Mouse (Mus musculus): ENCODE results near the gene Poc1a.

The Poc1a gene

DNA sequence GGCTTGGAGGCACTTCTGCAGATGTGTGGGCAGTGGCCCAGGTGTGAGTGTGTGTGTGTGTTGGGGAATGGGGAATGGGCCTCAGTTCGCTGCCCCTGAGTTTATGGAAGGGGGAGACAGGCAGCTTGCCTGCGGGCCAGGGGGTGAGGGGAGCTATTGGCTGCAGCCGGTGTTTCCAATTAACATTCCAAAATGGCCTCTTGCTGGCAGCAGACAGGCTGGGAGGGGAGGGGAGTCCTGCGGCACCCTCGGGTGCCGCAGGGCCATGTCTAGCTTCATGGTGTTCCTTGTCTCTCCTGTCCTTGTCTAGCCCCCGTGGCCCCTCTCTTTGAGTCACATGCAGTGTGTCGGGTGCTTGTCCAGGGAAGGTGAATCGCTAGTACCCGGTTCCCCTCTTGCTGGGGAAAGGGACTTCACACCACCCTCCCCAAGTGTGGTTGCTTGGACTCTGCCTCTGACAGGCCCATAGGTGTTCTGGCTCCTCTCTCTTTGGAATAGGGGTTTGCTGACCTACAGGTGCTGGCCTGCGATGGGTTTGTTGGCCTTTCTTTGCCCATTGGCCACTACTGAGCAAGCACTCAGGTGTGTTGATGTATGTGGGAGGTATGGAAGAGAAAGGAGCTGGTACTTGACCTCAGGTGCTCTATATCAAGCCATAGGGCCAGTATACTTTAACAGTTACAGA, 89.1 kb downstream of the Poc1a start:
- DNase-seq, result no peak

DNA sequence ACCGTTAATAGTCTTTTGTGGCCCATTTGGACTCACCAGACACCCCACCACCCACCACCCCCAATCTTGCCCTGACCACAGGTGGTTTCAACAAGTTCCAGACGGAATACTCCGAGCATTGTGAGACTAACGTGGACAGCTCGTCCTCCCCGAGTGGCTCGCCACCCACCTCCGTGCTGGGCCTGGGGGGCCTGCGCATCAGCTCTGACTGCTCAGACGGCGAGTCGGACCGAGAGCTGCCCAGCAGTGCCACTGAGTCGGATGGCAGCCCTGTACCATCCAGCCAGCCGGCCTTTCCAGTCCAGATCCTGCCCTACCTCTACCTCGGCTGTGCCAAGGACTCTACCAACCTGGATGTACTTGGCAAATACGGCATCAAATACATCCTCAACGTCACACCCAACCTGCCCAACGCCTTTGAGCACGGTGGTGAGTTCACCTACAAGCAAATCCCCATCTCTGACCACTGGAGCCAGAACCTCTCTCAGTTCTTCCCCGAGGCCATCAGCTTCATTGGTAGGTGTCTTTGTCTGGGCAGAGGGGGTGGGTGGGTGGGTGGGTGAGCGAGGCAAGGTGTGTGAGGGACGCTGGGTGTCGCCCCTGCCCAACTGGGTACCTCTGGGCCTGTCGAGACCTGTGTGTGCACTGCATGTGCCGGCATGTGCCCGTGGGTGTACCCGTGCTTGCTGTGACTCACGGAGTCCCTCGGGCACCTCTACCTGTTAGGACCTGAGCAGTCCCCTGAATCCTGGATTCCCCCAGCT, 89.9 kb downstream of the Poc1a start:
- no peak for DNase-seq

DNA sequence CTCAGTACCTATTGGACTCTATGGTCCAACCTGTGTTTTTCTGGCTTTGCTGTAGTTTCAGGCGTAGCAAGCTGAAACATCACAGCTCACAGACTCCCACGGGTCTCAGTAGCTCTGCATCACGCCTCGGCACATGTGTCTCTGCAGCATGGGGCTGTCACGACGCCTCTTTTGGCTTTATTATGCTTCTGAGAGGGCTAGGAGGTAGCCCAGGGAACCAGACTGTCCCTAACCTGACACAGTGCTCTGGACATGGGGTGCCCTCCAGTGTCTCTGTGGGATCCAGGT, 90.5 kb downstream of the Poc1a start:
- DNase-seq, result no peak

DNA sequence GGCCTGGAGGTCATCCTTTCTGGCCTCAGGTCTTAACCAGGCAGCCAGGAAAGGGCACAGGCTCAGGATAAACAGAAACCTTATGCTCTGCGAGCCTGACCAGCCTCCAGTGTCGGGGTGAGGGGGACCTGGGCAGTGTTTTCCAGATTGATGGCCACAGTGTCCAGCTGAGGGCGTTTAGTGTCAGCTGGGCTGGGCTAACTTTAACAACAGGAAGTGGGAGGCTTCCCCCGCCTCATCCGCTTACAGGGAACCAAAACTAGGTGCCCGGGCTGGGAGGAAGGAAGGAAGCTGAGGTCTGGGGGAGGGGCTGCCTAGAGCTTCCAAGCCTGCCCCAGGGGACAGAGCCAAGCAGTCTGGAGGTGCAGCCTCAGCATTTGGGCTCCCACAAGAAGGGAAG, 90.9 kb downstream of the Poc1a start:
- peak; percentile 66 for DNase-seq

GRCm38 (mm10) chr9:106372431-106373412, 91.9 kb downstream of the Poc1a start:
- DNase-seq, result no peak

DNA sequence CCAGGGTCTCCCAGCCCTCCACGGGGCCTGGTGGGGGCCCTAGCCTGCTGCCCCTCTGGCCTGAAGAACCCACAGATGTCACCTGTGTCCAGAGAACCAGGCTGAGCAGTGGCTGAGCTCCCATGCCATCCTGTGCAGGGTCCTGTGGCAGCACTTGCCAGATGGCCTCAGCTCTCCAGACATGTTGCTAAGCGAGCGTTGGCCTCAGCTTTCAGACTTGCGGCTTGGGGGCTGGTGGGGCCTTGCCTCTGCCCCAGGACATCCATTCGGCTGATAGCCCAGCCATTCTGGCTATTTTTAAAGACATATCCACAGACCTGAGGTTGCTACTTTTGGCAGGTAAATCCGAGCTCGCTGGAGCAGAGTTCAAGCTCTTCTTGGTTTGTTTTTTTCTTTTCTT, 93.1 kb downstream of the Poc1a start:
- no peak for DNase-seq

DNA sequence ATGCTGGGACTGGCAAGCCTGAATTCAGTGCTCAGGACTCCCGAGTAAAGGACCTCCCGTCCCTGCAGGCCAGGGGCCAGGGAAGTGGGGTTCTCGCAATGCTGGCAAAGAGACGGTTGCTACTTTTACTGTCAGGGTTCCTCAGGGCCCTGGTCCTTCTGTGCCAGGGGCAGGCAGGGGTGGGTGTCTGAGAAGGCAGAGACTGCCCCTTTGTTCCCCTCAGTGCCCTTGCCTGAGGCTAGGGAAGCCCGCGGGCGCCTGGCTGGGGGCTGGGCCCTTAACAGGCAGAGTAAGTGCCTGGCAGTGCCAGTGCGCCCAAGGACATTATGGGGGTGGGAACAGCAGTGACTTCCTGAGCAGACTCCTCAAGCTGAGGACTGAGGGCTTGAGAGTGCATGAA, 96.4 kb downstream of the Poc1a start:
- DNase-seq, result no peak

- no peak for DNase-seq
Observed at GRCm38 (mm10) chr9:106378045-106378444, 97.2 kb downstream of the Poc1a start.

- DNase-seq, result no peak
Observed at GRCm38 (mm10) chr9:106378753-106379152, 97.9 kb downstream of the Poc1a start.

GRCm38 (mm10) chr9:106386181-106386864, 105.5 kb downstream of the Poc1a start:
- no peak for DNase-seq

DNA sequence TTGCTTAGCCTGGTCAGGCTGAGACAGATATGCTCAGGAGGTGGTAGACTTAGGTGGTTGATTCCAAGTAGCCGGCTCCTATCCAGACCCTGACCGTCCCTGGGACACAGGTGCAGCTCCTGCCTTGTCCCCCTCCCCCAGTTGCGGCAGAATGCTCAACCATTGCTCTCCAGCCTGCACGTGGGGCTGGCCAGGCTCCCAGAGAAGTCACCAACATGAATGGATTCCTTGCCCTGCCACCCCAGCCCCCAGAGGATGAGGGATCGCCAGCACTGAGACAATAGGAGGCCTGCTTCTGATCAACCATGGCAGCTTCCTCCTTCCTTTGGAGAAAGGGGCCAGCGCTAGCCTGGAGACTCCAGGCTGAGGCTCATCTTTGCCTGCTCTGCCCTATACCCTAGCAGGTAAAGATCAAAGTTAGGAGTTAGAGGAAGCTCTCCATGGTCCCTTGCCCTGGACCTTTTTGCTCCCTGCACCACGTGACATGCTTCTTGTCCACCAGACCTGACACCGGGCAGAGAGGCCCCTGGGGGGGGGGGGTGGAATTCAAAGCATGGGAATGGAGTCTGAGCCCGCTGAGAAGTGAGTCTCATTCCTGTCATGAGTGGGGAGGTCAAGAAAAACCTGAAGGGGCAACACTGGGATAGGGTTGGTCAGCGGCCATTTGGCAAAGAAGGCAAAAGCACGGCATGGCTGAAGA, 112.1 kb downstream of the Poc1a start:
- no peak for DNase-seq

- no peak for DNase-seq
Observed at GRCm38 (mm10) chr9:106393548-106393947, 112.7 kb downstream of the Poc1a start.

GRCm38 (mm10) chr9:106394649-106395602, 114.1 kb downstream of the Poc1a start:
- peak; percentile 44 for DNase-seq

DNA sequence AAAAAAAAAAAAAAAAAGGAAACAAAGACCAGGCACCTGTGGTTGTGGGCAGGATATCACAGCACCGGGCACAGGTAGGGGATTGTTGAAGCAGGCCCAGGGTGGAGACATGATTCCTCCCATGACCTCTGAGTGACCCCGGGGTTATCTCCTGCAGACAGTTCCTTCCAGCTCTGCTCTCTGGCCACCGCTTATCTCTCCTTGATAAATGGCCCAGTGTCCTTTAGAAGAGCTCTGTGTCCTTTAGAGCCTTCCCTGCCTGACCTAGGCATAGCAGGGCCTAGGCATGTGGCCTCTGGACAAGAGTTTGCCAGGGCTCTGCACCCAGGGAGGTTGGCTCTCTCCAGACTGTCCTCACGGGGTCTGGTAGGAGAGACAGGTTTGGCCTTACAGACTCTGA, 116.9 kb downstream of the Poc1a start:
- DNase-seq, result peak; percentile 73

DNA sequence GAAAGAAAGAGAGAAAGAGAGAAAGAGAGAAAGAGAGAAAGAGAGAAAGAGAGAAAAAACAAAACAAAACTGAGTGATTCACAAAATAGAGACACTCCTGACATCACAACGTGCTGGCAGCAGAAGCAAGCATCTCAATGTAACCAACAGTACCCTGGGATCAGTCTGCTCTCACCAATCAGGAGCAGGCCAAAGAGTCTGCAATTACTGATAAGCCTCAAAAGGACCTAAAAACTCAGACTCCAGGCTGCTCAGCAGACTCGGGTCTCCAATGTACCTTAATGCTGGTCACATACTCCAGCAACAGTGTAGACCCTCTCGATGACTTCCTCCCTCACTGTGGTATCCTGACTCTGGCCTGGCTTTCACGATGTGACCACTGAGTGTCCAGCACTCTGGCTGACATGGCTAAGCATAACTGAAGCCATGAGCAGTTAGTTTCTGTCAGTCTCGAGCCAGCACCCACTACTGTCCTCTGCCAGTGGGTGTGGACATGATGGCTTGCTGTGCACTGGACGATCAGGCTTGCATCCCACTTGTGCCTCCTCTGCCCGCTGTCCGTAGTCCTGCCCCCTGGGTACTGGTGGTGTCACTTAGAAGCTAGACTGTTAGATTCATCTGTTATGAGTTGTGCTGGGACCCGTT, 117.9 kb downstream of the Poc1a start:
- peak; percentile 75 for DNase-seq

GRCm38 (mm10) chr9:106399808-106400207, 118.9 kb downstream of the Poc1a start:
- DNase-seq, result peak; percentile 51

Measured in liver (tissue).